Mouse (Mus musculus) embryo, embryonic 10 days (tissue): Measurements from ENCODE around the gene Macrod2.

Experiments
- DNase-seq: peaks from one replicate; pipeline ENCODE4 v3.0.0-alpha.2; 2015; ENCODE audit warnings: low spot score

Macrod2 gene

GRCm38 (mm10) chr2:141312136-141312948 lies 917.2 kb downstream of the Macrod2 start:
- DNase-seq: peak; percentile 58

GRCm38 (mm10) chr2:141315349-141315748 lies 920.2 kb downstream of the Macrod2 start:
- DNase-seq: no peak

GRCm38 (mm10) chr2:141323956-141324460 lies 928.9 kb downstream of the Macrod2 start:
- DNase-seq: no peak

GRCm38 (mm10) chr2:141327296-141327695 lies 932.2 kb downstream of the Macrod2 start:
- DNase-seq: no peak

- no peak for DNase-seq
Observed at GRCm38 (mm10) chr2:141337708-141338107, 942.6 kb downstream of the Macrod2 start.

GRCm38 (mm10) chr2:141343988-141344535 lies 949.0 kb downstream of the Macrod2 start:
- DNase-seq: no peak

GRCm38 (mm10) chr2:141352623-141353022 lies 957.5 kb downstream of the Macrod2 start:
- no peak for DNase-seq

GRCm38 (mm10) chr2:141388632-141389031 lies 993.5 kb downstream of the Macrod2 start:
- no peak for DNase-seq

- no peak for DNase-seq
Observed at GRCm38 (mm10) chr2:141391229-141391628, 996.1 kb downstream of the Macrod2 start.

GRCm38 (mm10) chr2:141394806-141395205 lies 999.7 kb downstream of the Macrod2 start:
- peak; percentile 18 for DNase-seq

- no peak for DNase-seq
Observed at GRCm38 (mm10) chr2:141408766-141409165, 1013.7 kb downstream of the Macrod2 start.

GRCm38 (mm10) chr2:141416436-141416835 lies 1021.3 kb downstream of the Macrod2 start:
- DNase-seq: no peak

- DNase-seq: no peak
Observed at GRCm38 (mm10) chr2:141416855-141417544, 1021.9 kb downstream of the Macrod2 start.

GRCm38 (mm10) chr2:141419806-141420205 lies 1024.7 kb downstream of the Macrod2 start:
- DNase-seq: no peak

- DNase-seq: no peak
Observed at GRCm38 (mm10) chr2:141434084-141434483, 1039.0 kb downstream of the Macrod2 start.

GRCm38 (mm10) chr2:141434731-141435570 lies 1039.8 kb downstream of the Macrod2 start:
- DNase-seq: no peak

- DNase-seq: no peak
Observed at GRCm38 (mm10) chr2:141441896-141442295, 1046.8 kb downstream of the Macrod2 start.

GRCm38 (mm10) chr2:141449078-141449680 lies 1054.1 kb downstream of the Macrod2 start:
- DNase-seq: no peak

- no peak for DNase-seq
Observed at GRCm38 (mm10) chr2:141463946-141464345, 1068.8 kb downstream of the Macrod2 start.

- DNase-seq: no peak
Observed at GRCm38 (mm10) chr2:141472791-141473190, 1077.7 kb downstream of the Macrod2 start.

GRCm38 (mm10) chr2:141477585-141477984 lies 1082.5 kb downstream of the Macrod2 start:
- DNase-seq: no peak
